Mouse (Mus musculus) thymus, adult 2 months (tissue): ENCODE results near the gene Bcap31. TPM values are rescaled to one million over a fixed set of nuclear protein-coding genes. Genes with fewer than 3 reads are reported as not detected.

Experiments used
- DNase-seq: peaks from one replicate; pipeline ENCODE4 v3.0.0; 2021
- H3K27ac ChIP-seq: fragments of 200-500 bp; 2 replicates; pipeline ENCODE4 v1.5.1; 2012; ENCODE audit warnings: low read length, control low read depth; ENCODE audit not compliant: control insufficient read depth, insufficient read depth
- H3K27me3 ChIP-seq: fragments of 200-500 bp; 2 replicates; pipeline ENCODE4 v1.6.1; 2012; ENCODE audit warnings: mild to moderate bottlenecking, low read length, moderate library complexity, mixed read lengths; ENCODE audit not compliant: control insufficient read depth, insufficient read depth
- H3K36me3 ChIP-seq: fragments of 200-500 bp; 2 replicates; pipeline ENCODE4 v1.6.1; 2012; ENCODE audit warnings: mild to moderate bottlenecking, low read length, moderate library complexity; ENCODE audit not compliant: control insufficient read depth, insufficient read depth
- H3K4me1 ChIP-seq: fragments of 200-500 bp; replicated peaks from 2 replicates; pipeline ENCODE4 v1.6.1; 2012; ENCODE audit warnings: low read length; ENCODE audit not compliant: control insufficient read depth, insufficient read depth
- H3K4me3 ChIP-seq: fragments of 200-500 bp; 2 replicates; pipeline ENCODE4 v1.5.1; 2012; ENCODE audit warnings: mild to moderate bottlenecking, low read length, control low read depth, moderate library complexity; ENCODE audit not compliant: control insufficient read depth, insufficient read depth
- CTCF ChIP-seq: fragments of 200-500 bp; IDR thresholded peaks from 2 replicates; pipeline ENCODE4 v1.5.1; 2012; ENCODE audit warnings: mild to moderate bottlenecking, control low read depth, low read length, moderate library complexity, borderline replicate concordance; ENCODE audit not compliant: control insufficient read depth, poor library complexity, insufficient read depth; ENCODE audit errors: extremely low read depth
- POLR2A ChIP-seq: fragments of 200-500 bp; IDR thresholded peaks from 2 replicates; pipeline ENCODE4 v1.6.1; 2012; ENCODE audit warnings: mild to moderate bottlenecking, low read length, control low read depth, moderate library complexity; ENCODE audit not compliant: control insufficient read depth, poor library complexity, insufficient read depth; ENCODE audit errors: extremely low read depth
- WGBS: fragments of 180-500 bp; shearing (Covaris S2); methylation state at CpG from one replicate; pipeline ENCODE4 v1.1.7; 2018; 5-methylcytosine and 5-hydroxymethylcytosine counted together
- polyA plus RNA-seq: library from polyadenylated mRNA; depleted of rRNA; stranded (reverse); fragments of >200 nt; gene quantifications from 2 replicates; pipeline ENCODE4 v1.2.3, GENCODE M21; 2012

Gene Bcap31
- polyA plus RNA-seq, 1 experiment = 54.4 TPM

DNA sequence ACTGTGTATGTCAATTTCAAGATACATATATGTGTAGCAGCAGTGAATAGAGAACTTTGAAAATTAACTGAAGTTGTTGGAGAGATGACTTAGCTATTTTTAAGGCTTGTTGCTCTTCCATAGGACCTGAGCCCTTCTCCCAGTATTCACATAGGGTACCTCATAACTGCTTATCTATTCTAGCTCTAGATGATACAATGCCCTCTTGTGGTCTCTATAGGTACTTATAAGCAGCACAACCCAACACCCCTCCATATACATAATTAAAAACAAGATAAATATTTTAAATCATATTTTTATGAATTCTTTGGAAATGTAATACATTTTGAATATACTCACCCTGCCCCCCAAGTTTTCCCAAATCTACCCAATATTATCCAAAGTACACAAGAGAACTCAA, 52.8 kb downstream of the Bcap31 start:
- H3K4me1 ChIP-seq = peaks cover 20% of the 10 kb centered on the region
- no peak for TF ChIP-seq POLR2A
- no peak for TF ChIP-seq CTCF
- H3K36me3 ChIP-seq = no peaks in the 10 kb centered on the region
- H3K27ac ChIP-seq = no peak overlapping the region
- no peak overlapping the region for H3K4me3 ChIP-seq
- DNase-seq = no peak
- H3K27me3 ChIP-seq = no peaks in the 10 kb centered on the region

- no peak overlapping the region for H3K27ac ChIP-seq
- peak overlapping the region; percentile 46 for H3K4me3 ChIP-seq
- H3K4me1 ChIP-seq = peaks cover 21% of the 10 kb centered on the region
- no peak for DNase-seq
- H3K27me3 ChIP-seq = no peaks in the 10 kb centered on the region
- no peak for TF ChIP-seq POLR2A
- TF ChIP-seq CTCF = no peak
- H3K36me3 ChIP-seq = no peaks in the 10 kb centered on the region
- 88% methylated on average over 3 of the region's 3 CpGs for WGBS
Measured at GRCm38 (mm10) chrX:73660284-73660665, 55.7 kb downstream of the Bcap31 start.

GRCm38 (mm10) chrX:73659575-73660283, 56.2 kb downstream of the Bcap31 start, which contains the start of gene Pnck:
Pnck (minus strand) TSS chrX:73660117.
- TF ChIP-seq CTCF = no peak
- no peak for TF ChIP-seq POLR2A

GRCm38 (mm10) chrX:73658936-73659574, 56.9 kb downstream of the Bcap31 start:
- Histone ChIP-seq H3K27me3 (no peaks in the 10 kb centered on the region), H3K4me3 (peak overlapping the region; percentile 46)
- 58% methylated on average over 13 of the region's 13 CpGs for WGBS

More at GRCm38 (mm10) chrX:73659575-73660283, 56.2 kb downstream of the Bcap31 start, which contains the start of gene Pnck:
- 3% methylated on average over 54 of the region's 57 CpGs for WGBS
- Histone ChIP-seq H3K4me1 (peaks cover 21% of the 10 kb centered on the region), H3K27ac (no peak within 1 kb of the TSS), H3K36me3 (no peaks in the 10 kb centered on the region), H3K4me3 (peak within 1 kb of the TSS; percentile 46), H3K27me3 (no peaks in the 10 kb centered on the region)
- no peak for DNase-seq

DNA sequence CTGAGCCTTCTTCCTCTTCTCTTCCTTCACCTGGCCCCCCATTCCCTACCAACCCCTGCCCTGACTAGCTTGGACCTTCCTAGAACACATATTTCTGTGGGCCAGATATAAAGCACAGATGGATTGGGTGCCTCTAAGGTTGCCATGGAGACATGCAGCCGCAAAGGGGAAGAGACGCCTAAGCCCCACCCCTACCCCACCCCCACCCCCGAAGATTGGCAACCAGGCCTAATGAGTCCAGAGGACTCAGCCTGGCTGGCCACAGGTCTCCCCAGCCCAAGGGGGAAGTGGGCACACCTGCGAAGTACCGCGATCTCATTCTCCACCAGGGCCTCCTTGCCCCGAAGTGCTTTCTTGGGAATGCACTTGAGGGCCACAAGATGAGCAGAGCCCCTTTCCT, 57.6 kb downstream of the Bcap31 start:
- H3K27ac ChIP-seq = no peak overlapping the region
- TF ChIP-seq CTCF (no peak), POLR2A (no peak)
- no peak for DNase-seq
- WGBS = 6% methylated on average over 7 of the region's 7 CpGs
- no peaks in the 10 kb centered on the region for H3K27me3 ChIP-seq
- H3K4me3 ChIP-seq = no peak overlapping the region
- peaks cover 21% of the 10 kb centered on the region for H3K4me1 ChIP-seq
- no peaks in the 10 kb centered on the region for H3K36me3 ChIP-seq

More at GRCm38 (mm10) chrX:73658936-73659574, 56.9 kb downstream of the Bcap31 start:
- Histone ChIP-seq H3K4me1 (peaks cover 21% of the 10 kb centered on the region), H3K36me3 (no peaks in the 10 kb centered on the region), H3K27ac (no peak overlapping the region)
- DNase-seq = no peak
- no peak for TF ChIP-seq CTCF
- TF ChIP-seq POLR2A = no peak

GRCm38 (mm10) chrX:73655529-73655928, 60.4 kb downstream of the Bcap31 start:
- 22% methylated on average over 3 of the region's 3 CpGs for WGBS
- peak; percentile 46; the same call in 1 of the 2 replicates for TF ChIP-seq CTCF
- no peak for TF ChIP-seq POLR2A
- Histone ChIP-seq H3K4me1 (peaks cover 21% of the 10 kb centered on the region), H3K27ac (no peak overlapping the region), H3K27me3 (no peaks in the 10 kb centered on the region), H3K36me3 (no peaks in the 10 kb centered on the region), H3K4me3 (no peak overlapping the region)
- no peak for DNase-seq
